Mouse (Mus musculus) forebrain, embryonic 15.5 days (tissue): Measurements from ENCODE around the gene Nipal3. TPM values are rescaled to one million over a fixed set of nuclear protein-coding genes. Genes with fewer than 3 reads are reported as not detected.

Experiments
- ATAC-seq: fragments of 200-750 bp; cut with Nextera tagmentation; replicated peaks from 2 replicates; pipeline ENCODE4 v1.8.0; 2017; ENCODE audit warnings: mild to moderate bottlenecking, moderate TSS enrichment, moderate library complexity
- H3K27ac ChIP-seq: fragments of 300-500 bp; sonication (generic); replicated peaks from 2 replicates; pipeline ENCODE4 v1.5.1; 2015; ENCODE audit warnings: mild to moderate bottlenecking, inconsistent platforms
- H3K27me3 ChIP-seq: fragments of 300-500 bp; sonication (generic); 2 replicates; pipeline ENCODE4 v1.6.1; 2015; ENCODE audit warnings: inconsistent platforms
- H3K36me3 ChIP-seq: fragments of 300-500 bp; sonication (generic); 2 replicates; pipeline ENCODE4 v1.6.1; 2015; ENCODE audit warnings: mild to moderate bottlenecking, inconsistent platforms
- H3K4me1 ChIP-seq: fragments of 300-500 bp; sonication (generic); 2 replicates; pipeline ENCODE4 v1.6.1; 2015; ENCODE audit warnings: inconsistent platforms
- H3K4me2 ChIP-seq: fragments of 300-500 bp; sonication (generic); replicated peaks from 2 replicates; pipeline ENCODE4 v1.6.1; 2015; ENCODE audit warnings: mild to moderate bottlenecking, inconsistent platforms
- H3K4me3 ChIP-seq: fragments of 300-500 bp; sonication (generic); 2 replicates; pipeline ENCODE4 v1.5.1; 2015; ENCODE audit warnings: mild to moderate bottlenecking, inconsistent platforms
- H3K9ac ChIP-seq: fragments of 300-500 bp; sonication (generic); replicated peaks from 2 replicates; pipeline ENCODE4 v1.6.1; 2015; ENCODE audit warnings: mild to moderate bottlenecking, inconsistent platforms
- H3K9me3 ChIP-seq: fragments of 300-500 bp; sonication (generic); 2 replicates; pipeline ENCODE4 v1.6.1; 2016; ENCODE audit warnings: inconsistent platforms
- WGBS: fragments of 180-500 bp; shearing (Covaris S2); methylation state at CpG from one replicate; pipeline ENCODE4 v1.1.7; 2015; ENCODE audit warnings: mixed read lengths; 5-methylcytosine and 5-hydroxymethylcytosine counted together
- polyA plus RNA-seq: library from polyadenylated mRNA; unstranded; fragments of >200 nt; fragmentation: Nextera tagmentation; extraction: Ambion mirVana; gene quantifications from 2 replicates; pipeline ENCODE4 v1.2.1, GENCODE M21; 2015

Gene Nipal3
- polyA plus RNA-seq, 1 experiment from 2014 or later = 4.3 TPM

- H3K27ac ChIP-seq = no peak overlapping the region
- H3K4me2 ChIP-seq = no peak overlapping the region
- H3K27me3 ChIP-seq = no peaks in the 10 kb centered on the region
- H3K4me1 ChIP-seq = peaks cover 9% of the 10 kb centered on the region
- H3K36me3 ChIP-seq = no peaks in the 10 kb centered on the region
- no peaks in the 10 kb centered on the region for H3K9me3 ChIP-seq
- no peak overlapping the region for H3K9ac ChIP-seq
- ATAC-seq = no peak
- no peak overlapping the region for H3K4me3 ChIP-seq
- 82% methylated on average over 8 of the region's 8 CpGs for WGBS
Measured at GRCm38 (mm10) chr4:135429990-135430760, 64.7 kb downstream of the Nipal3 start.

GRCm38 (mm10) chr4:135429383-135429782, 65.5 kb downstream of the Nipal3 start:
- 90% methylated on average over 4 of the region's 4 CpGs for WGBS

DNA sequence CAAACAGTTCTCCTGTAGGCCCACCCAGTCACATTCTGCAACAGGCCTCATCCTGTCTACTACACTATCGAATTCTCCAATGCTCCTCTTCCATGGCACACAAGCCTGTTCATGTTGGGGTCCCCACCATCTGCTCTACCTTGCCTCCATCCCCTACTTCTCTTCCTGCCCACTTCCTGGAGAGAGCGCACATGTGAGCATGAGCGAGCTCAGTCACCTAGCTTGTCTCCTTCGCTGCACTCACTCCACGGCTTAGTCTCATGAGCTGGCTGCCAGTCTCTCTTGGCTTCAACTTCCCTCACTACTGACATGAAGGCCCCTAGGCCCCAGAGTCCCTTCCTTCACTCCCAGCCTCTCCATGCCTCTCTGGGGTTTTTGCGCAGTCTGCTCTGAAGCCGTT, 68.3 kb downstream of the Nipal3 start:
- Histone ChIP-seq H3K4me1 (peaks cover 6% of the 10 kb centered on the region; the same call in 1 of the 2 replicates), H3K4me3 (no peak overlapping the region), H3K27ac (no peak overlapping the region), H3K9me3 (no peaks in the 10 kb centered on the region), H3K27me3 (no peaks in the 10 kb centered on the region), H3K36me3 (peaks cover 3% of the 10 kb centered on the region; the same call in 1 of the 2 replicates), H3K4me2 (no peak overlapping the region), H3K9ac (no peak overlapping the region)
- no peak for ATAC-seq
- 87% methylated on average over 7 of the region's 7 CpGs for WGBS

More at GRCm38 (mm10) chr4:135429383-135429782, 65.5 kb downstream of the Nipal3 start:
- H3K4me2 ChIP-seq = no peak overlapping the region
- no peaks in the 10 kb centered on the region for H3K9me3 ChIP-seq
- H3K4me3 ChIP-seq = no peak overlapping the region
- H3K4me1 ChIP-seq = peaks cover 10% of the 10 kb centered on the region
- ATAC-seq = no peak
- H3K36me3 ChIP-seq = peaks cover 3% of the 10 kb centered on the region; the same call in 1 of the 2 replicates
- no peak overlapping the region for H3K27ac ChIP-seq
- no peaks in the 10 kb centered on the region for H3K27me3 ChIP-seq
- H3K9ac ChIP-seq = no peak overlapping the region

GRCm38 (mm10) chr4:135425625-135426024, 69.2 kb downstream of the Nipal3 start:
- H3K27me3 ChIP-seq = no peaks in the 10 kb centered on the region
- H3K4me2 ChIP-seq = no peak overlapping the region
- no peak overlapping the region for H3K27ac ChIP-seq
- H3K4me3 ChIP-seq = no peak overlapping the region
- peaks cover 6% of the 10 kb centered on the region; the same call in 1 of the 2 replicates for H3K4me1 ChIP-seq
- H3K9ac ChIP-seq = no peak overlapping the region
- WGBS = 62% methylated on average over 9 of the region's 9 CpGs
- peaks cover 3% of the 10 kb centered on the region; the same call in 1 of the 2 replicates for H3K36me3 ChIP-seq
- peak; percentile 57; the same call in 1 of the 2 replicates for ATAC-seq
- no peaks in the 10 kb centered on the region for H3K9me3 ChIP-seq

DNA sequence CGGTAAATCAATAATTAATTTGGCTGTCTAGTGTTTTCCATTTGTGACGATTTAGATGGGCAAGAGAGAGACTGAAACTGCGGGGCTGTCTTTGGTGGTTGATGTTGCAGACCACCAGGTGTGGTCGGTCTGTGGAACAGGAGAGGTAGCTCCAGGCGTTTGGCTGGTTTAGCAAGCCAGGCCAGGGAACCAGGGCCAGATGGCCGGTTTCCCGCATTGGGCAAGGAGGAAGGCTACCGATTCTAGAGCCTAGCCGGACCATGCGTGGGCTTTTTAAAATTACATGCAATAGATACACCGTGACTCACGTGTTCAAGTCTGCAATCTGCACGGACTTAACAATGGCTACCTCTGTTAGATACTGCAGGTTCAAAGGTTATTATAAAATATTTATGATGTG, 73.9 kb downstream of the Nipal3 start:
- Histone ChIP-seq H3K4me3 (no peak overlapping the region), H3K9me3 (no peaks in the 10 kb centered on the region), H3K4me1 (peaks cover 6% of the 10 kb centered on the region; the same call in 1 of the 2 replicates), H3K36me3 (peaks cover 15% of the 10 kb centered on the region; the same call in 1 of the 2 replicates), H3K27me3 (no peaks in the 10 kb centered on the region), H3K4me2 (no peak overlapping the region), H3K27ac (no peak overlapping the region), H3K9ac (no peak overlapping the region)
- 94% methylated on average over 13 of the region's 13 CpGs for WGBS
- ATAC-seq = no peak

GRCm38 (mm10) chr4:135420416-135420815, 74.4 kb downstream of the Nipal3 start:
- H3K9me3 ChIP-seq = no peaks in the 10 kb centered on the region
- 82% methylated on average over 11 of the region's 11 CpGs for whole genome bisulfite sequencing

GRCm38 (mm10) chr4:135419996-135420395, 74.8 kb downstream of the Nipal3 start:
- H3K4me2 ChIP-seq = no peak overlapping the region
- no peak overlapping the region for H3K9ac ChIP-seq
- H3K4me3 ChIP-seq = no peak overlapping the region
- H3K27me3 ChIP-seq = no peaks in the 10 kb centered on the region
- peaks cover 17% of the 10 kb centered on the region; the same call in 1 of the 2 replicates for H3K36me3 ChIP-seq
- H3K9me3 ChIP-seq = no peaks in the 10 kb centered on the region
- H3K27ac ChIP-seq = no peak overlapping the region
- peaks cover 2% of the 10 kb centered on the region; the same call in 1 of the 2 replicates for H3K4me1 ChIP-seq
- ATAC-seq = no peak
- WGBS = 93% methylated on average over 21 of the region's 21 CpGs

More at GRCm38 (mm10) chr4:135420416-135420815, 74.4 kb downstream of the Nipal3 start:
- H3K4me2 ChIP-seq = no peak overlapping the region
- peaks cover 18% of the 10 kb centered on the region; the same call in 1 of the 2 replicates for H3K36me3 ChIP-seq
- peaks cover 6% of the 10 kb centered on the region; the same call in 1 of the 2 replicates for H3K4me1 ChIP-seq
- H3K4me3 ChIP-seq = no peak overlapping the region
- H3K27ac ChIP-seq = no peak overlapping the region
- H3K27me3 ChIP-seq = no peaks in the 10 kb centered on the region
- H3K9ac ChIP-seq = no peak overlapping the region
- ATAC-seq = no peak

- Histone ChIP-seq H3K36me3 (peaks cover 15% of the 10 kb centered on the region; the same call in 1 of the 2 replicates), H3K4me2 (no peak overlapping the region), H3K9me3 (no peaks in the 10 kb centered on the region), H3K9ac (no peak overlapping the region), H3K27ac (no peak overlapping the region), H3K4me1 (no peaks in the 10 kb centered on the region), H3K27me3 (no peaks in the 10 kb centered on the region), H3K4me3 (no peak overlapping the region)
- ATAC-seq = no peak
- 95% methylated on average over 21 of the region's 21 CpGs for WGBS
Measured at GRCm38 (mm10) chr4:135416367-135416766, 78.5 kb downstream of the Nipal3 start.

- H3K27ac ChIP-seq = no peak overlapping the region
- no peaks in the 10 kb centered on the region for H3K9me3 ChIP-seq
- H3K9ac ChIP-seq = no peak overlapping the region
- WGBS = 81% methylated on average over 8 of the region's 8 CpGs
- H3K4me1 ChIP-seq = no peaks in the 10 kb centered on the region
- no peak for ATAC-seq
- no peak overlapping the region for H3K4me2 ChIP-seq
- no peak overlapping the region for H3K4me3 ChIP-seq
- H3K27me3 ChIP-seq = no peaks in the 10 kb centered on the region
- peaks cover 10% of the 10 kb centered on the region; the same call in 1 of the 2 replicates for H3K36me3 ChIP-seq
Measured at GRCm38 (mm10) chr4:135413491-135413890, 81.3 kb downstream of the Nipal3 start.

GRCm38 (mm10) chr4:135411633-135412032, 83.2 kb downstream of the Nipal3 start:
- H3K4me3 ChIP-seq = no peak overlapping the region
- H3K9me3 ChIP-seq = no peaks in the 10 kb centered on the region
- no peak for ATAC-seq
- H3K4me2 ChIP-seq = no peak overlapping the region
- no peaks in the 10 kb centered on the region for H3K4me1 ChIP-seq
- no peak overlapping the region for H3K9ac ChIP-seq
- H3K36me3 ChIP-seq = 0 out of 2 replicates have a peak, but pooled peaks cover 5% of the 10 kb centered on the region
- 36% methylated on average over 4 of the region's 4 CpGs for WGBS
- H3K27ac ChIP-seq = no peak overlapping the region
- no peaks in the 10 kb centered on the region for H3K27me3 ChIP-seq

GRCm38 (mm10) chr4:135406180-135406579, 88.7 kb downstream of the Nipal3 start:
- H3K27ac ChIP-seq = no peak overlapping the region
- H3K4me1 ChIP-seq = no peaks in the 10 kb centered on the region
- no peaks in the 10 kb centered on the region for H3K27me3 ChIP-seq
- no peaks in the 10 kb centered on the region for H3K36me3 ChIP-seq
- no peak overlapping the region for H3K4me3 ChIP-seq
- 29% methylated on average over 5 of the region's 5 CpGs for WGBS
- H3K9ac ChIP-seq = no peak overlapping the region
- ATAC-seq = no peak
- H3K9me3 ChIP-seq = no peaks in the 10 kb centered on the region
- no peak overlapping the region for H3K4me2 ChIP-seq

- Histone ChIP-seq H3K9ac (no peak overlapping the region), H3K9me3 (no peaks in the 10 kb centered on the region), H3K27ac (no peak overlapping the region), H3K4me1 (no peaks in the 10 kb centered on the region), H3K36me3 (no peaks in the 10 kb centered on the region), H3K4me2 (no peak overlapping the region), H3K27me3 (no peaks in the 10 kb centered on the region), H3K4me3 (no peak overlapping the region)
- WGBS = 91% methylated on average over 2 of the region's 2 CpGs
- no peak for ATAC-seq
Measured at GRCm38 (mm10) chr4:135404916-135405315, 89.9 kb downstream of the Nipal3 start.
